Mouse (Mus musculus): ENCODE measurements around the gene 9530002B09Rik. TPM values are rescaled to one million over a fixed set of nuclear protein-coding genes. Genes with fewer than 3 reads are reported as not detected.

The 9530002B09Rik gene
- total RNA-seq (2015; ENCODE audit: low replicate concordance) (not detected in 2 replicates), total RNA-seq (2017; ENCODE audit: low replicate concordance) (not detected in 2 replicates)

DNA sequence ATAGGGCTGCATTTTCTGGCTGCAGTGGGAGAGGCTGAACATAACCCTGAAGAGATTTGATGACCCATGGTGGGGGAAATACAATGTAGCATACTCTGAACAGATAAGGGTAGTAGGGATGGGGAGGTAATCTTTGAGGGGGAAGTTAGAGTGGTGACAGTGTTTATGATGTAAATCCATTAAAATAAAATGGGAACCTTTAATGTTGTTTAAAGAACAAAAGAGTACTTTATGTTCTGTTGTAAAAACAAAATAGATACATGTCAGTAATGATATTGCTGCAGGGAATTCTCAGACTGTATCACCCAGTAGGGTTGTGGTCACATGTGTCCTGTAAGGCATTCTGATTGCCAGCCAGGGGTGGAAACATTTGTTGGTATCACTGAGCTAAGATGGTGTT, at the start of gene 9530002B09Rik:
Gene 9530002B09Rik (plus strand): TSS at position 301 of the 400 bp plus-strand sequence.
- ATAC-seq (replicated peaks; ENCODE audit: low FRiP score, poor library complexity, severe bottlenecking): no peak

Other genes with a start within 250 kb of the 9530002B09Rik start
- gene Ppt1, start 147.0 kb downstream of the 9530002B09Rik start, total RNA-seq (2015; ENCODE audit: low replicate concordance): 33.6 and 48.4 TPM in 2 replicates
- gene Ppt1, start 147.0 kb downstream of the 9530002B09Rik start, total RNA-seq (2017; ENCODE audit: low replicate concordance): 12.9 and 14.9 TPM in 2 replicates
- gene Cap1, start 196.8 kb downstream of the 9530002B09Rik start, total RNA-seq (2015; ENCODE audit: low replicate concordance): 77.8 and 106 TPM in 2 replicates
- 76.8 and 86.9 TPM in 2 replicates for gene Cap1, start 196.8 kb downstream of the 9530002B09Rik start, total RNA-seq (2017; ENCODE audit: low replicate concordance)

Measured in erythroblast, adult 5-6 weeks (primary cell).